Mouse (Mus musculus) liver, embryonic 14.5 days (tissue): ENCODE measurements around the gene Pacsin2. TPM values are rescaled to one million over a fixed set of nuclear protein-coding genes. Genes with fewer than 3 reads are reported as not detected.

Experiments
- ATAC-seq: fragments of 200-750 bp; cut with Nextera tagmentation; 2 replicates; pipeline ENCODE4 v1.8.0; 2017; ENCODE audit warnings: moderate number of reproducible peaks, mild to moderate bottlenecking, moderate library complexity; ENCODE audit not compliant: insufficient read depth
- DNase-seq, 3 experiments: peaks; one replicate each; pipeline ENCODE4 v3.0.0-alpha.2; 2012 to 2013; ENCODE audit warnings: low read depth in 3 of 3, low spot score in 3 of 3
- H3K27ac ChIP-seq: fragments of 300-500 bp; sonication (generic); 2 replicates; pipeline ENCODE4 v1.5.1; 2014; ENCODE audit warnings: moderate library complexity, mild to moderate bottlenecking, control low read depth, inconsistent platforms
- H3K27me3 ChIP-seq: fragments of 300-500 bp; sonication (generic); 2 replicates; pipeline ENCODE4 v1.6.1; 2014; ENCODE audit warnings: mild to moderate bottlenecking, low read length, moderate library complexity; ENCODE audit not compliant: control insufficient read depth, insufficient read depth
- H3K36me3 ChIP-seq: fragments of 300-500 bp; sonication (generic); replicated peaks from 2 replicates; pipeline ENCODE4 v1.6.1; 2014; ENCODE audit warnings: low read depth; ENCODE audit not compliant: control insufficient read depth, insufficient read depth
- H3K4me1 ChIP-seq, 2 experiments: fragments of 200-500 bp in 1 of 2; fragments of 300-500 bp in 1 of 2; sonication (generic) in 1 of 2; replicated peaks; 2 replicates each; pipeline ENCODE4 v1.6.1; 2012 to 2014; ENCODE audit warnings: antibody characterized with exemption in 1 of 2, inconsistent platforms in 1 of 2, low read length in 1 of 2; ENCODE audit not compliant: control insufficient read depth in 2 of 2, insufficient read depth in 2 of 2
- H3K4me2 ChIP-seq: fragments of 300-500 bp; sonication (generic); 2 replicates; pipeline ENCODE4 v1.6.1; 2014; ENCODE audit warnings: low read depth, mild to moderate bottlenecking, control low read depth, moderate library complexity
- H3K4me3 ChIP-seq, 2 experiments: fragments of 200-500 bp in 1 of 2; fragments of 300-500 bp in 1 of 2; sonication (generic) in 1 of 2; 2 replicates each; pipeline ENCODE4 v1.5.1; 2012 to 2014; ENCODE audit warnings: low read depth in 2 of 2, low read length in 2 of 2, mild to moderate bottlenecking in 2 of 2, control low read depth in 1 of 2, inconsistent platforms in 1 of 2, moderate library complexity in 1 of 2; ENCODE audit not compliant: insufficient read depth in 1 of 2
- H3K9ac ChIP-seq: fragments of 300-500 bp; sonication (generic); replicated peaks from 2 replicates; pipeline ENCODE4 v1.6.1; 2014; ENCODE audit warnings: mild to moderate bottlenecking, control low read depth, moderate library complexity
- H3K9me3 ChIP-seq: fragments of 300-500 bp; sonication (generic); 2 replicates; pipeline ENCODE4 v1.6.1; 2016; ENCODE audit warnings: low read length, mixed read lengths; ENCODE audit not compliant: control insufficient read depth
- CTCF ChIP-seq: IDR thresholded peaks from 2 replicates; pipeline ENCODE4 v1.5.1; 2016; ENCODE audit warnings: antibody characterized with exemption, low read depth, control low read depth
- EP300 ChIP-seq: IDR thresholded peaks from 2 replicates; pipeline ENCODE4 v1.6.1; 2016; ENCODE audit warnings: antibody characterized with exemption, low read depth
- WGBS: fragments of 180-500 bp; shearing (Covaris S2); extraction: QIAGEN DNeasy Blood & Tissue Kit; methylation state at CpG from one replicate; pipeline ENCODE4 v1.1.7; 2014; ENCODE audit not compliant: insufficient replicate concordance; 5-methylcytosine and 5-hydroxymethylcytosine counted together
- polyA plus RNA-seq, 2 experiments: library from polyadenylated mRNA; depleted of rRNA in 1 of 2; stranded (reverse) in 1 of 2; unstranded in 1 of 2; fragments of >200 nt; fragmentation: Nextera tagmentation in 1 of 2; extraction: Ambion mirVana in 1 of 2; gene quantifications; 2 replicates each; pipeline versions ENCODE4 v1.2.1 to v1.2.3; 2012 to 2014

Gene Pacsin2
- polyA plus RNA-seq, 2 experiments = 32.8 to 39.7 TPM

GRCm38 (mm10) chr15:83478096-83478495 lies 13.7 kb upstream of the Pacsin2 start:
- ATAC-seq = no peak
- TF ChIP-seq CTCF = no peak
- TF ChIP-seq EP300 = no peak
- no peaks in the 10 kb centered on the region for H3K27me3 ChIP-seq
- no peak overlapping the region for H3K9ac ChIP-seq
- H3K4me3 ChIP-seq = no peak overlapping the region
- no peaks in the 10 kb centered on the region for H3K9me3 ChIP-seq
- 58% methylated on average over 3 of the region's 3 CpGs for WGBS
- DNase-seq = no peak
- H3K4me1 ChIP-seq = peaks cover 15 to 24% of the 10 kb centered on the region in 2 experiments
- no peak overlapping the region for H3K27ac ChIP-seq
- H3K36me3 ChIP-seq = no peaks in the 10 kb centered on the region
- no peak overlapping the region for H3K4me2 ChIP-seq

- Histone ChIP-seq H3K27me3 (no peaks in the 10 kb centered on the region), H3K4me3 (no peak overlapping the region), H3K27ac (no peak overlapping the region), H3K9me3 (no peaks in the 10 kb centered on the region), H3K4me1 (peaks cover 15 to 21% of the 10 kb centered on the region in 2 experiments), H3K4me2 (no peak overlapping the region), H3K36me3 (no peaks in the 10 kb centered on the region), H3K9ac (no peak overlapping the region)
- TF ChIP-seq EP300 (no peak), CTCF (no peak)
- ATAC-seq (no peak), DNase-seq (no peak)
- WGBS = 44% methylated on average over 12 of the region's 12 CpGs
These were observed 12.3 kb upstream of the Pacsin2 start for GRCm38 (mm10) chr15:83476593-83477273.

- WGBS = 9% methylated on average over 5 of the region's 5 CpGs
- H3K4me3 ChIP-seq = peak overlapping the region; percentile 1 to 35; a peak in 3 of 4 replicates
- H3K27ac ChIP-seq = peak overlapping the region; percentile 72
- ATAC-seq (peak; percentile 87), DNase-seq (peak in 2 of 3 experiments; percentile 51 to 66)
- peak overlapping the region; percentile 76 for H3K4me2 ChIP-seq
- H3K27me3 ChIP-seq = no peaks in the 10 kb centered on the region
- no peaks in the 10 kb centered on the region for H3K36me3 ChIP-seq
- peaks cover 15 to 16% of the 10 kb centered on the region in 2 experiments for H3K4me1 ChIP-seq
- no peak for TF ChIP-seq CTCF
- no peak for TF ChIP-seq EP300
- peak overlapping the region; percentile 49 for H3K9ac ChIP-seq
- H3K9me3 ChIP-seq = no peaks in the 10 kb centered on the region
These were observed 10.0 kb upstream of the Pacsin2 start for GRCm38 (mm10) chr15:83474466-83474836.

GRCm38 (mm10) chr15:83473832-83474465 lies 9.5 kb upstream of the Pacsin2 start:
- Histone ChIP-seq H3K27me3 (no peaks in the 10 kb centered on the region), H3K4me3 (peak overlapping the region; percentile 1 to 35; a peak in 3 of 4 replicates), H3K4me2 (peak overlapping the region; percentile 76), H3K4me1 (peaks cover 15 to 16% of the 10 kb centered on the region in 2 experiments), H3K9me3 (no peaks in the 10 kb centered on the region), H3K36me3 (no peaks in the 10 kb centered on the region), H3K27ac (peak overlapping the region; percentile 72), H3K9ac (peak overlapping the region; percentile 49)
- TF ChIP-seq EP300 (no peak), CTCF (no peak)
- DNase-seq (peak; percentile 70 to 80 (median 75)), ATAC-seq (peak; percentile 99)
- WGBS = 36% methylated on average over 10 of the region's 10 CpGs

GRCm38 (mm10) chr15:83473251-83473650 lies 8.8 kb upstream of the Pacsin2 start:
- ATAC-seq = no peak

More at GRCm38 (mm10) chr15:83473251-83473650, 8.8 kb upstream of the Pacsin2 start:
- Histone ChIP-seq H3K27ac (peak overlapping the region; percentile 52; the same call in 1 of the 2 replicates), H3K4me1 (peaks cover 15 to 16% of the 10 kb centered on the region in 2 experiments), H3K9ac (no peak overlapping the region), H3K27me3 (no peaks in the 10 kb centered on the region), H3K9me3 (no peaks in the 10 kb centered on the region), H3K36me3 (no peaks in the 10 kb centered on the region), H3K4me2 (no peak overlapping the region), H3K4me3 (no peak overlapping the region)
- DNase-seq = no peak
- TF ChIP-seq EP300 (no peak), CTCF (no peak)
- WGBS = 74% methylated on average over 1 of the region's 1 CpGs
